Mouse (Mus musculus): ENCODE data around the gene Rab27a. TPM values are rescaled to one million over a fixed set of nuclear protein-coding genes. Genes with fewer than 3 reads are reported as not detected.
A peak's percentile ranks its signal among the peaks of the same experiment; 100 is the strongest.
"Not testable (repeated sequence)": the region's sequence is repeated elsewhere in the genome, so short reads cannot be mapped to it uniquely, and the experiment has no call there.

Gene Rab27a
- polyA plus RNA-seq, 1 experiment, result 29.8 TPM

DNA sequence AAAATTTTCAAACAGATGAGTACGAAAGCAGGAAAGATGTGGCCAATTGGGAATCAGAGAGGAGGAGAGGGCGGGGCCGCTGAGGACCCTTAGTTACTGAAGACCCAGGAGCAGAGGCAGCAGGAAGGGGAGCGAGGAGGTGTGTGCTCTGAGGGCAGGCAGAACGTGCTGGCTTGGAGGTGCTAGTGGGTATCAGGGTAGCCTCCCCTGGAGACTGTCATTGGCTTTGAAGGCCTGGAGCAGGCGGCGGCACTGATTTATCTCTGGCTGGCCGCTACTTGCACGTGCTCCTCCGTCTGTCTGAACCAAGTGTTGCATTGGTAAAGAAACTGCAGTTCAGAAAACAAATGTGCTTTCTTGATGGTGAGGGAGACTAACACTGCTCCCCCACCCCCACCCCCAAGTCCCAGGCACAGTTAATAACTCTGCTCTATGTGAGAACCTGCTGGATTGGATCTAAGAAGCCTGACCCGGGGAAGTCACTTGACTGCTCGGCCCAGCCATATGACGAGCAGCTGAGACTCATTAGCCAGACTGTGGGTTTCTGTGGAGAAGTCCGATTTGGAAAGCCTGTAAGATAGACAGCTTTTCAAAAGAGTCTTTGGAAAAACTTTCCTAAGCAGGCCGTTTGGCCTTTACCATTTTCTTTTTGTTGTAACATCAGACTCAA, 19.1 kb downstream of the Rab27a start:
- Histone ChIP-seq H3K4me3 (replicated peaks; ENCODE audit: extremely low read depth, low read depth, low read length) (no peak overlapping the region), H3K4me1 (ENCODE audit: control insufficient read depth, insufficient read depth, low read length) (peaks cover 8% of the 10 kb centered on the region)
- 53% methylated on average over 15 of the region's 15 CpGs for WGBS
- DNase-seq, result no peak
- TF ChIP-seq POLR2A (IDR thresholded peaks at IDR 0.05; ENCODE audit: borderline replicate concordance, extremely low read depth, low read depth, low read length) (no peak), CTCF (IDR thresholded peaks at IDR 0.05; ENCODE audit: insufficient read depth, low read length) (no peak)

GRCm38 (mm10) chr9:73067086-73067485, 22.4 kb downstream of the Rab27a start:
- 35% methylated on average over 10 of the region's 10 CpGs for WGBS
- Histone ChIP-seq H3K4me3 (replicated peaks; ENCODE audit: extremely low read depth, low read depth, low read length) (no peak overlapping the region), H3K4me1 (ENCODE audit: control insufficient read depth, insufficient read depth, low read length) (peaks cover 19% of the 10 kb centered on the region)
- no peak for DNase-seq
- no peak for TF ChIP-seq CTCF (IDR thresholded peaks at IDR 0.05; ENCODE audit: insufficient read depth, low read length)
- TF ChIP-seq POLR2A (IDR thresholded peaks at IDR 0.05; ENCODE audit: borderline replicate concordance, extremely low read depth, low read depth, low read length), result no peak

DNA sequence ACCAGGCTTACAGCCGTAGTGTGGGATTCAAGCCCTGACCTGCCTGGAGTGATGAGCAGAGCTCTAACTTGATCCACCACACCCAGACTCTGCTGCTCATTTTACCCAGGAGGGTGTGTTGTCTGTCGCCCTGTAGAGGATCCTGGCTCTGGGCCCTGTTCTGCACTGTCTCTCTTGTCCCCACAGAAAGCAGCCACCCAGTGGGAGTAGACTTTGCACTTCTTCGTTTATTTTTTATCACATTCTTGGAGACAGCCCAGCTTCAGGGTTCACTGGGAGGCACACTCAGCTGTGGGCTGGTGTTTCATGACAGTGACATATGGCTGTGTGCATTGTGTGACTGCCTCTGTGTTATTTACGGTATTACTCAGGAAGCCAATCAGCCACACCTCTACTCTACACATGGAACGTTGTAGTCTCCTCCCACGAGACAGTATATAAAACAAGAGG, 23.6 kb downstream of the Rab27a start:
- DNase-seq, result no peak
- Histone ChIP-seq H3K4me3 (replicated peaks; ENCODE audit: extremely low read depth, low read depth, low read length) (no peak overlapping the region), H3K4me1 (ENCODE audit: control insufficient read depth, insufficient read depth, low read length) (peaks cover 19% of the 10 kb centered on the region)
- 9% methylated on average over 6 of the region's 6 CpGs for WGBS
- TF ChIP-seq POLR2A (IDR thresholded peaks at IDR 0.05; ENCODE audit: borderline replicate concordance, extremely low read depth, low read depth, low read length) (peak; percentile 38; the same call in 1 of the 2 replicates), CTCF (IDR thresholded peaks at IDR 0.05; ENCODE audit: insufficient read depth, low read length) (no peak)

DNA sequence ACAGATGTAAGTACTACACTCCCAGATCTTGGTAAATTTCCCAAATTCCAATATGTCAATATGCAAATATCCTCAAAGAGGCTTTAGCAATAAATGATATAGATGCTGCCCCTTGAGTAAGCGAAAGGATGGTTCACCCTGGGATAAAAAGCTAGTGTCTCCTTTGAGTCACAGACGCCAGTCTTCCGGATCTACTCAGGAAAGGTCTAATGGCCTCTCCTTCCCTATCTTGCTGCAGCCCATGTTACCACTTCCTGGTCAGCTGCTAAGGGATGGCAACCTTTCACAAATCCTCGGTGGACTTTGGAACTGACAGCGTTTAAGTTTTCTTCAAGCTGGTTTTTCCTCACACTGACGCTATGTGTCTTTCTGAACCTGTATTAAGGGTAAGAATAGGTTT, 24.0 kb downstream of the Rab27a start:
- Histone ChIP-seq H3K4me1 (ENCODE audit: control insufficient read depth, insufficient read depth, low read length) (peaks cover 19% of the 10 kb centered on the region), H3K4me3 (replicated peaks; ENCODE audit: extremely low read depth, low read depth, low read length) (no peak overlapping the region)
- TF ChIP-seq CTCF (IDR thresholded peaks at IDR 0.05; ENCODE audit: insufficient read depth, low read length), result no peak
- TF ChIP-seq POLR2A (IDR thresholded peaks at IDR 0.05; ENCODE audit: borderline replicate concordance, extremely low read depth, low read depth, low read length), result no peak
- DNase-seq, result no peak
- WGBS, result 39% methylated on average over 6 of the region's 6 CpGs

GRCm38 (mm10) chr9:73070971-73071659, 26.5 kb downstream of the Rab27a start:
- 39% methylated on average over 10 of the region's 10 CpGs for WGBS
- TF ChIP-seq POLR2A (IDR thresholded peaks at IDR 0.05; ENCODE audit: borderline replicate concordance, extremely low read depth, low read depth, low read length) (no peak), CTCF (IDR thresholded peaks at IDR 0.05; ENCODE audit: insufficient read depth, low read length) (no peak)
- H3K4me1 ChIP-seq (ENCODE audit: control insufficient read depth, insufficient read depth, low read length), result peaks cover 19% of the 10 kb centered on the region
- DNase-seq, result no peak
- no peak overlapping the region for H3K4me3 ChIP-seq (replicated peaks; ENCODE audit: extremely low read depth, low read depth, low read length)

DNA sequence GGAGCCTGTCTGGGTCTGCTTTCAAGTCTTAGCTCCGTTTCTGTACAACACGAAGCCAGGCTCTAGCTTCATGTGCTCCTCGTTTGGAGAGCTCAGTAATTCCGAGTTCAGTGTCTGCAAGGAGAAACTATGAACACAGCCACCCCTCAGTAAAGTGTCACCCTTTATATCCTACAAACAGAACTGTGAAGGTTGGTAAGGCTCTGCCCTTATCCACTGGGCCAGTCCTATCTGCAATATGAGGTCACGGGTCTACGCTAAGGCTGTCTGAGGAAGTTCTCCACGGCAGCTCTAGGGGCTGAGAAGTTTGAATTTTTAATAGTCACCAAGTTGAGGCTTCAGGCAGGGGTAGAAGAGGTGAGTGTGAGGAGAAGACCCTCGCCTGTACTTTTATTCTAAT, 27.8 kb downstream of the Rab27a start:
- Histone ChIP-seq H3K4me1 (ENCODE audit: control insufficient read depth, insufficient read depth, low read length) (peaks cover 17% of the 10 kb centered on the region), H3K4me3 (replicated peaks; ENCODE audit: extremely low read depth, low read depth, low read length) (no peak overlapping the region)
- TF ChIP-seq CTCF (IDR thresholded peaks at IDR 0.05; ENCODE audit: insufficient read depth, low read length) (no peak), POLR2A (IDR thresholded peaks at IDR 0.05; ENCODE audit: borderline replicate concordance, extremely low read depth, low read depth, low read length) (no peak)
- WGBS, result 79% methylated on average over 8 of the region's 8 CpGs
- DNase-seq, result no peak

DNA sequence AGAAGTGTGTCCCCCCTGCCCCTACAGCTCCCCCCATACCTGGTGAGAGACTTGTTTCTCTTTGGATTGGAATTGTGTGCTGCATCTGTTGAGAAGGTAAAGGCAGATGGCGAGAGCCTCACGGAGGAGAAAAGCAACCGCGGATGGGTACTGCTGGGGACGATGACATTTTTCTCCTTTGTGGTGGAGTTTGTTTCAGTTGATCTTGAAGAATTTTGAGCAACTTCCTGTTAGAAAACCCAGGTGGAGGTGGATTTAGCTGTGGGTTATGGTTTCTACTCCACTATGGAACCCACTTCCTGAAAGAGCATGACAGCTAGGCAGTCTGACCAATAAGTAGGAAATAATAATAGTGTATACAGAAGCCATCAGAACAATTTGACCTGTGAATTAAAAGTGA, 28.5 kb downstream of the Rab27a start:
- DNase-seq, result no peak
- H3K4me3 ChIP-seq (replicated peaks; ENCODE audit: extremely low read depth, low read depth, low read length), result no peak overlapping the region
- WGBS, result 87% methylated on average over 5 of the region's 5 CpGs

GRCm38 (mm10) chr9:73079349-73079748, 34.7 kb downstream of the Rab27a start:
- WGBS, result 83% methylated on average over 11 of the region's 12 CpGs
- H3K4me3 ChIP-seq (replicated peaks; ENCODE audit: extremely low read depth, low read depth, low read length); DNase-seq; H3K4me1 ChIP-seq (ENCODE audit: control insufficient read depth, insufficient read depth, low read length): not testable (repeated sequence)

More for the DNA sequence above, 28.5 kb downstream of the Rab27a start:
- no peak for TF ChIP-seq POLR2A (IDR thresholded peaks at IDR 0.05; ENCODE audit: borderline replicate concordance, extremely low read depth, low read depth, low read length)
- no peak for TF ChIP-seq CTCF (IDR thresholded peaks at IDR 0.05; ENCODE audit: insufficient read depth, low read length)
- H3K4me1 ChIP-seq (ENCODE audit: control insufficient read depth, insufficient read depth, low read length), result peaks cover 15% of the 10 kb centered on the region

DNA sequence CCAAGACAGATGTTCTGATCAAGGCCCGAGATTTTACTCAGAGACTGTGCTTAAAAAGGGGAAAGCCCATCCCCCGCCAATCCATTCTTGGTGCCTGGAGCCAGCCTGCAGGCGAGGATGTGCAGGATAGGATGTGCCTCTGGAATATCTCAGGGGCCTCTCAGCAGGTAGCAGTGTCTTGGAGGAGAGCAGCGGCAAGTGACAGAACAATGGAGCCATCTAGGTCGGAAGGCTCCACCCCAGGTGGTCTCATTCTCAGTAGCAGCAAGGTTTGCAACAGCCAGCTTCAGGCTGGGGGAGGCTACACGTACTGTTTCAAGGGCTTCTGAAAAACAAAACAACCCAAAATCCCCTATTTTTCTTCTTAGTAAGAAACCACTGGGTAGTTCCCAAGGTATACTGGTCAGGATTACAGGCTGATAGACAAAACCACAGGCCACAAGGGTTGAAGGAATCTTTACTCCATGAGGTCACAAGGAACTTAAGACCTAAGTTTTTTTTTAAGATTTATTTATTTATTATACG, 35.2 kb downstream of the Rab27a start:
- Histone ChIP-seq H3K4me3 (replicated peaks; ENCODE audit: extremely low read depth, low read depth, low read length) (no peak overlapping the region), H3K4me1 (ENCODE audit: control insufficient read depth, insufficient read depth, low read length) (no peaks in the 10 kb centered on the region)
- 63% methylated on average over 7 of the region's 7 CpGs for WGBS
- DNase-seq, result no peak
- no peak for TF ChIP-seq POLR2A (IDR thresholded peaks at IDR 0.05; ENCODE audit: borderline replicate concordance, extremely low read depth, low read depth, low read length)
- TF ChIP-seq CTCF (IDR thresholded peaks at IDR 0.05; ENCODE audit: insufficient read depth, low read length), result no peak
